Mouse (Mus musculus): ENCODE measurements around the gene Slx1b. TPM values are rescaled to one million over a fixed set of nuclear protein-coding genes. Genes with fewer than 3 reads are reported as not detected.
A peak's percentile ranks its signal among the peaks of the same experiment; 100 is the strongest.
"Not testable (repeated sequence)": the region's sequence is repeated elsewhere in the genome, so short reads cannot be mapped to it uniquely, and the experiment has no call there.

Slx1b gene
- total RNA-seq, 2 experiments from 2014 or later: 2.7 to 3.3 TPM

DNA sequence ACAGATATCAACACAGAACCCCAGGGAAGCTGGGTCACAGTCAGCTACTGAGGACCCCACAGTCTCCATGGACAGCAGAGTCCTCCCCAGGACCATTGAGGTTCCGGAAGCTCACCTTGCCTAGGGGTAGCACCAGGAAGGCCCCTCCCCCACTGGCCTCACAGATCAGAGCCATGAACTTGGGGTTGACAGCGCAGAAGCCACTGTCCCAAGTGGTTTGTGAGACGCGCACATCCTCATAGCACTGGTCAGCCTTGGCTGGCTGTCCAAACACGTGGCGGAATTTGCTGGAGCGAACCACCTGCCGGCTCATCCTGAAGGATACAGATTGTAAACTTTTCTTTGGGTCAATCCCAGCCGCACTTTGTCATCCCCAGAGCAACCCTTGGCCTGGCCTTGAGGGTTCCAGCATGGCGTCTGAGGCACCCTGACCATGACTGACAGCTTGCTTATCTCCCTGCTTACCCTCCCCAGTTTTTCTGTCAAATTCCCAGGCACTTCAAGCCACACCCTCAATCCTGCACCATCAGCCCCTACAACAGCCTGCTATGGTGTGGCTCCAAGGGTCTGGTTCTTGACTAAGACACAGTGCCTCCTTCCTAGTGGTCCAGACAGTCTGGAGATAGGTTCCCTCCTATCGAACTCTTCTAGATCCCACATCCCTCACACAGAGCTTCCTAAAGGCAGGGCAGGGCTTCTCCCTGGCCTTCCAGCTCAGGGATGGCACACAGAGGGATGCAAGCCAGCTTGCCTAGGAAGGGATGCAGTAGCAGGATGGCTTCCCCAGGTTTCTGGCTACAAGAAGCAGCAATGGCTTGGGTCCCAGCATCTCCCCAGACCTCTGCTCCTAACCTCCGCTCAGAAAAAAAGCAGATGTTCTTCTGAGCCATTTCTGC is 7.5 kb upstream of the Slx1b start:
- DNase-seq: no peak

DNA sequence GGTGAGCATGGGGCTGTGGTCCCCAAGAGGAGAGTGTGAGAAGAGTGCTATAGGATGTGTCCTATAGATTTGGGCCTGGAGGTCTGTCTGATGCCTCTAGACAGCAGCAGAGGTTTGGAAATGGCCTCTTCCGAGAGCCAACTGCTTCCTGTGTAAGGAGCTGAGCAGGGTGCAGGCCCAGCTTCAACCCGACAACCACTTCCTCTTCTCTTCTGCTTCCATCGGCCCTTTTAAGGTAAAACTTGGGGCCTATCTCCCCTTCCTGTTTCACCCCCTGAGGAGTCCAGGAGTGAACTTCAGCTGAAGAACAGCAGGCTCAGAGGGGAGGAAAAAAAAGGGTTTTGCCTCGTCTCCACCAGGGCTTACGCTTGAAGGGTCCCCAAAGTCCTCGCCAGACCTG is 6.8 kb upstream of the Slx1b start:
- DNase-seq: peak; percentile 23

DNA sequence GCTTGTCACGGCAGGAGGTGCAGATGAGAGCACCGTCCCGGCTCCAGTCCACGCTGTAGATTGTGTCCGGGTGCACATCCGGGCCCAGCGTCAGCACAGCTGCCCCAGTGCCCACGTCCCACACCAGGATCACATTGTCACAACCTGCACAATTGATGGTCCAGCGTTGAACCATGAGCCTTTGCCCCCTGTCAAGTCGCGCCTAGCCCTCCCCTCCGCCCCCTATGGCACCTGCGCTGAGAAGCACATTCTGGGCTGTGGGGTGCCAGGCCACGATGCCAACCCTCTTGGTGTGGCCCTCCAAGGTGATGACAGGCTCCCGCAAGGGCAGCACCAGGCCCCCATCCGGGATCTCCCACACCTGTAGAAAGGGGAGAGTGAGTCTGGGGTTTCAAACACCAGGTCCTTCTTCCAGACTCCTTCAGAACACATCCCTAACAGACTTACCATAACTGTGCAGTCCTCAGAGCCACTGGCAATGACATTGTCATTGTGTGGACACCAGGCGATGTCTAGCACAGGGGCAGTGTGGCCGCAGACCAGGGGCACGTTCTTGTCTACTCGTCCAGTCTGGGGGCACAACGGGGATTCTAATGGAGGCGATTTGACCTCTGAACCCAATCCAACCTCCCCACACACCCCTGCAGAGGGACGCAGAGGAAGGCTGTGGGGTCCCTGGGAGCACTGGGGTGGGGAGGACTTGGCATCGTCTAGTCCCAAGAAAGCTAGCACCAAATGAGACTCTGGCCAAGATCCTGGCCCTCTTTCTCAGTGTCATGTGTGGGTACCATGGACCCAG is 6.2 kb upstream of the Slx1b start:
- DNase-seq: no peak

DNA sequence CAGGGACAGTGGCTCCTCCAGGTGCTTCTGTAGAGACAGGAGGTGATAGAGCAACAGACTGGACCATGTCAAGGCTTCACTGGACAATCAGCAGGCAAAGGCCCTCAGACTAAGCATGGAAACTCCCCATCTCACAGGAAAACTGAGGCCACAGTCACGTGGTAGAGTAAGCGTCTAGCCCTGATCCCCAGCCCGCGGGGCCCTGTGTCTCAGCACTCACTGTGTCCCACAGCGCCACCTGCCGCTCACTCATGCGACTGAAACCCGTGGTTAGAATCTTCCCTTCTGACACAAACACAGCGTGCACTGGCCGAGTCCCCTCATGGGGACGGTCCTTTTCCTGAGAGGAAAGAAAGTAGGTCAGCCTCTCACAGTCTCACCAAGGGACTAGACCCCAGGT is 5.5 kb upstream of the Slx1b start:
- peak; percentile 75 for DNase-seq

DNA sequence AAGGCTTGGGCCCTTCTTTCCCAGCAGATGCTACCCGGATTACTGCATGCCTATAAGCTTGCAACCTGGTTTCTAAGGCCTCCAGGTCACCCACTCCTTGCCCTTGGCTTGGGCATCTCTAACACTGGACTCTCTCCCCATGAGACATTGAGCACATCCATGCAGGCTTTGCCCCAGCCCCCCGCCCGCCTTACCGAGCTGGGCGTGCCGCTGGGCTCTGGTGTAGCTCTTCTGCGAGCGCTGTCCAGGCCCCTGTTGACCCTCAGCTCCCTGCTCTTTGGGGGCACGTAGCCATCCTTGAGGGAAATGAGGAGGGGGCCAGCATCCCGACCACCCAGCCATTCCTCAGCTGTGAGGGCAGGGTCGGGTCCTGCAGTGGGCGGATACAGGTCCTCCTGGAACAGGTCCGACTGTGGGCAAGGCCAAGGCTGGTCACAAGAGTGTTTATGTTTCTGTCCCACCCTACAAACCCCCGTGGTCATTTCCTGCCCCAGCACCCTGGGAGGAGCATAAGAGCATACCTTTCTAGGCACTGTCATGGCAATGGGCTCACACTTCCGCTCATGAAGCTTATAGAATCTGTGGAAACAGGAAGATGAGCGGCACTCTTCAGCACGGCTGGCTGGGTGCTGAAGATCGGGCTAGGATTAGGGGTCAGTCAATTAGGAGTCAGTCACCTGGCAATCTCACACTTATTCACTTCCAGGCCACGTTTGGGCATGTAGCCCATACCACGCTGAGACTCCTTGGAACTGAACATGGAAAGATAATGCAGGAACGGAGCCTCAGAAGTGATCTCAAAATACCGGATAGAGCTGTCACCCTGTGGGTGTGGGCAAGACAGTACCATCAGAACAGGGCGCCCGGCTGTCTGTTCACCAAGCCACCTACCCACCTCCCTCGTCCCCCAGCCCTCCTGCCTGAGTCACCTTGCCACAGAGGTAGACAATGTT is 4.8 kb upstream of the Slx1b start:
- DNase-seq: no peak

DNA sequence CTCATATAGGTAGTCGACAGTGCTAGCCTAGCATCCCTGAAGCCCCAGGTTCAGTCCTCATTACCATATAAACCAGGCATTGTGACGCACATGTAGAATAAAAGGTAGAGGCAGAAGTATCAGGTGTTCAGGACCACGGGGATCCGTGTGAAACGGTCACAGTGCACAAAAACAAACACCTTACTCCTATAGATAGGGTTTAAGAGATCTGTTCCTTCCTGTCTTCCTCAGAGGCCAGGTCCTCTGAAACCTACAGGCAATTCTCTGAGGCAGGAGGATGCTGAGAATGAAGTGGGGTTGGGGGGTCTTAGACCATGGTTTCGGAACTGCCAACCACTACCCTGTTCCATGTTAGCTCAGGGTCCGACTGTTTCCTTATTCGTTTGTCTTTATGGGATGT is 2.3 kb upstream of the Slx1b start:
- no peak for DNase-seq

DNA sequence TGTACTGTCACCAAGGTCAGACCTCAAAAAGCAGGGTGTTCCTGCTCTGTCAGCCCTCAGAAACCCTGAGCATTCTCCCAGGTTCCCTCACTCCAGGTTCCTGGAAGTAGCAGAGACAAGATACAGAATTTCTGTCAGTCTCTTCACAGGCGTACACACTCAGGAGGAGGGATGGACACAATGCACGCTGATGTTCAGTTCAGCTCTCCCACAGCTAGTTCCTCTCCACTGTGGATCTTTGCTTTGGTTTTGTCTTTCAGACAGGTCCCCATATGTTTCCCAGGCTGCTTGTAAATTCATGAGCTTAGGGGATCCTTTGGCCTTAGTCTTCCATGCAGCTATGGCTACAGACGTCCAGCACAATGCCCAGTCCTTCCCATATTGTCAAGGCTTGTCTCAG is 1.3 kb upstream of the Slx1b start:
- DNase-seq: no peak

DNA sequence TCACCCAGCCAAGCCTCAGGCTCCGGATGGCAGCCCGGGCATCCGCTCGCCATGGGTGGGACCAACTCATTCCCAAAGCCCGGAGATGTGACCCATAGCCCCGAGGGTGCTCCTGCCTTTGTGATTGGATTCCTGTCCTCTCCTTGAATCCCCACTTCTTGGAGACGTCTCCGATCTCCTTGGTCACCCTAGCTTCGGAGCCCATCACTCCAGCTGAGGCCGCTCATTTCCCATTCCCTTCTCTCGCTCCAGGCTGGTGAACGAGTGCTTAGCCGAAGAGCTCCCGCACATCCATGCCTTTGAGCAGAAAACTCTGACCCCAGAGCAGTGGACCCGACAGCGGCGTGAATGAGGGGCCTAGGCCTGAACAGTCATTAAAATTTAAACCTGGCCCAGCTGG is 719 bp upstream of the Slx1b start:
- no peak for DNase-seq

DNA sequence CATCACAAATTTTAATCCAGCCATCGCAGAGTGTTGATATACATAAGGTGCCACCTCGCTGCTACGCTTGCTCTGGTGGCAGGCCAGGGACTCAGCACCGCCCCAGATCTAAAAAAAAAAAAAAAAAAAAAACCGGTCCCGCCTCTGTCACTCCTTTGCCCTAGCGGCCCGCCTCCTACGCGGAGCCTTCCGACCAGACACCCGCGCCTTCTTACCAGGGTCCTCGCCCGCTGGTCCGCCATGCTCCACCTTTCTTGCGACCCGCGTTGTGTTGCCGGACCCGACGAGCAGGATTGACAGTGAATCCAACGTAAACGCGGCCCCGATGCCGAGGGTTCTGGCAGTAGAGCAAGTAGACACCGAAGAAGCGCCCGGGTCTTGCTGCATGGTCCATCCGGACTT is 373 bp downstream of the Slx1b start, which contains the start of gene Bola2:
Gene Bola2 (plus strand): TSS at position 192 of the 402 bp plus-strand sequence.
- peak; percentile 71 for DNase-seq

DNA sequence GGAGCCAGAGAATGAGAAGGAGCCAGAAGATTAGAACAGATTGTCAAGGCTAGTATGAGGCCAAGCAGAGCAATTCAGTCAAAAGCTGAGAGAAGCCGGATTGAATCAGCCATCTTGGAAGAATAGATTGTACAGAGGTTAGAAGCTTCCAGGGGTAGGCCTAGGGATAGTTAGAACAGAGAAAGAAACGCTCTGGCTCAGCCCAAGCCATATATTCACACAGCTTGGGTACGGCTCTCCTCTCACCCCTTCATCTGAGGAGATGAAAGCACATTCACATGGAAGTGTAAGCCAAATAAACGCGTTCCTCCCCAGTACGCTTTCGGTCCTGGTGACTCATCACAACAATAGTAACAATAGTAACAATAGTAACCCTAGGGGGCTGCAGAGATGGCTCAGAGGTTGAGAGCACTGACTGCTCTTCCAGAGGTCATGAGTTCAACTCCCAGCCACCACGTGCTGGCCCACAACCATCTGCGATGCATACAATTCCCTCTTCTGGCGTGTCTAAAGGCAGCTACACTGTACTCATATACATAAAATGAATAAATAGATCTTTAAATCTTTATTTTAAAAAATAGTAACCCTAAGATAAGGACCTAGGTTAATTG is 1.0 kb downstream of the Slx1b start:
- DNase-seq: no peak

DNA sequence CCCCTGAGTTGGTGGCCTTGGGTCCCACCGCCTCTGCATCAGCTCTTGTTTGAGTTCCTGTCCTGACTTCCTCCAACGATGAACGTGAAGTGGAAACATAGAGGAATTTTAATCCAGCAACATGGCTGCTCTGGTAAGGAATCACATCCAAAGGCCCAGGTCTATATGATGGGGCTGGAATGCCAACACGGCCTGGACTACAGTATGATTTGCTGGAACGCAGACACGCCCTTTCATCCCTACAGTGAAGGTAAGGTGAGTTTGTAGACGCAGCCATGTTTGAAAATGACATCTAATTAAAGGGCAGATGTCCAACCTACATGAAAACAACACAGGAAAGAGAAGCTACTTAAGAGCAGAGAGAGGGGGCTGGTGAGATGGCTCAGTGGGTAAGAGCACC is 1.8 kb downstream of the Slx1b start:
- DNase-seq: no peak

DNA sequence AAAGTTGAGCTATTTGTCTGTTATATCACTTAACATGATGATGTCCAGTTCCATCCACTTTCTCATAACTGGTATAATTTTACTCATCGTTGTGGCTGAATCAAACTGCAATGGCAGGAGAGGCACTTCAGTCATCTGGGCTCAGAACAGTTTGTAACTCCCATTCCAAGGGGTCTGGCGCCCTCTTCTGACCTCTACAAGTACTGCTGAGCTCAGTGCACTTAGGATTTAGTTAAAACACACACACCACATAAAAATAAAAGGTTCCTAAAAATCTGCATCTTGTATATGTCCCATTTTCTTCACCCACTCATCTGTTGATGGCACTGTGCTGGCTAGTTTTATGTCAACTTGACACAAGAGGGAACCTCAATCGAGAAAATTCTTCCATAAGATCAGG is 2.3 kb downstream of the Slx1b start:
- peak; percentile 66 for DNase-seq

DNA sequence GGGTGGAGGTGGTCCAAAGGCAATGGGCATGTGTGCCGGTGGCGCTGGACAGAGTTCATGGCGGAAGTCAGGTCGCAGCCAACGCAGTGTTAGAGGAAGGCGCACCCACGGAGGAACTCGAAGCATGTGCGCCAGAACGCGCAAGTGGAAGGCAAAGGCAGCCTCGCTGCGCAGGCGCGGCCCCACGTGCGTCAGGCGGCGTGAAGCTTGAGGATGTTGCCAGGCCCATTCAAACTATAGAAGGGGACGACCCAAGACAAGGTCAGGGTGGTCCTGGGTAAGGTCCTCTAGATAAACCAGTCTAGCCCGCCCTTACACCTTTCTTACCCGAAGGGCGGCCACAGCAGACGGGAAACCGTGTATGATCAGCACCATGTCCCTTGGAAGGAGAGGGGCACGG is 3.2 kb downstream of the Slx1b start:
- DNase-seq: no peak

DNA sequence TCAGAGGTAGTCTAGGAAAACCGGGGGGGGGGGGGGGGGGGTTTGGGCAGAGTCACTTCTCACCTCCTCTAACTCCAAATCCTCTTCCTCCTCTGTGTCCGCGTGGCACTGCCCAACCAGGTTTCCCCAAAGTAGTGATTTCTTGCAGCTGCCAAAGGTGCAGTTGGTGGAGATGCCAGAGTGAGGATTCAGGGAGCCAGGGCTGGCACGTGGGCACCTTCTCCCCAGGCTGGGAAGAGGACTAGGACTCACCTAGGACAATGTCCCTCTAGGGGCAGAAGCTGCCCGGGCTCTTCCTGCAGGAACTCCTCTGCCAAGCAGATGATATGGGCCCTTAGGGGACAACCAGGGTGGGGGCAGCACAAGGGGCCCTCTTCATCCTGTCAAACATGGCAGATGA is 3.9 kb downstream of the Slx1b start:
- no peak for DNase-seq

DNA sequence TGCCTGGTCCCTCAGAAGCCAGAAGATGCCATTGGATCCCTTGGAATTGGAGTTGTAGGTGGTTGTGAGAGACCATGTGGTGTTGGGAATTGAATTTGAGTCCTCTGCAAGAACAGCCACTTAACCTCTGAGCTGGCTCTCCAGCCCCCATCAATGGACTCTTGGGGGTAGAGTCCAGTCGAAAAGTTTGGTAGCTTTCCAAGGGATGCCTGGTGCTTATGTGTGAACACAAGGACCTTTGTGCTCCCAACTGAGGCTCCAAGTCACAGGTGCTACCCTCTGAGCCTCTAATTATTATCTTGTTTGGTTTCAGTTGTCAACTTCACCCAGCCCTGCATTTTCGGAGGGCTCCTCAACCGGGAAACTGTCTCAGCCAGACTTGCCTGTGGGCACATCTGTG is 4.8 kb downstream of the Slx1b start:
- DNase-seq: no peak

DNA sequence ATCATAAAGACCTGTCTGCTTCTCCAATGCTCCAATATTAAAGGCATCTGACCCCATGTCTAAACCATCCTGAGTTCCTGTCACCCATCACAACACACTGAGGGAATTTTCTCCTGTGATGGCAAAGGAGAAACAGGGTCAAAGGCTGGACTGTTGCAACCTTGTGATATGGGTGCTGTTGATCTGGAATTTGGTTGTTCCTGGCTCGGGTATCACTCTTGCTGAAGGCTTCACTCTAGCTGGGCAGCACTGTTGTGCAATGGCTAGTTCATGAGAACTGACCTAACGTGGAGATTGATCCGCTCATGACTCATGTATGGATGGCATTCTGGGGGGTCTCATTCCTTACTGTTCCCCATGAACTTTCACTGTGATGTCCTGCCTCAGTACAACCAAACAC is 6.6 kb downstream of the Slx1b start:
- no peak for DNase-seq

DNA sequence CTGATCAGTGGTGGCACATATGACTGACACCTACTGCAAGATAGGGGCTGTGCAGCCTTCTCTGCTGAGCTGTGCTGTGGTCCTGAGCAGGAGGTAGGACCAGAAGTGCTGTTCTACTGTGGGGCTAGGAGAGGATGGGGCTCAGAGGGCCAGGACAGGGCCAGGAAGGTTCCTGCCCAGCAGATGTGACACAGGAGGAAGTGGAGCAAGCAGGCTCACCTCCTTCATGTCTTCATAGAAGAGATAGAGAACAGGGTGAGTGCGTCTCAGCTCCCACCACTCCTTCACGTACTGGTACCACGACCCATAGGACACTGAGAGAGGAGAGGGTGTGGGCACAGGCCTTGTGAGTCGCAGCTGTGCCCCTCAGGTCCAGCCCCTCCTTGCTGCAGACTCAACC is 7.4 kb downstream of the Slx1b start:
- not testable (repeated sequence) for DNase-seq

DNA sequence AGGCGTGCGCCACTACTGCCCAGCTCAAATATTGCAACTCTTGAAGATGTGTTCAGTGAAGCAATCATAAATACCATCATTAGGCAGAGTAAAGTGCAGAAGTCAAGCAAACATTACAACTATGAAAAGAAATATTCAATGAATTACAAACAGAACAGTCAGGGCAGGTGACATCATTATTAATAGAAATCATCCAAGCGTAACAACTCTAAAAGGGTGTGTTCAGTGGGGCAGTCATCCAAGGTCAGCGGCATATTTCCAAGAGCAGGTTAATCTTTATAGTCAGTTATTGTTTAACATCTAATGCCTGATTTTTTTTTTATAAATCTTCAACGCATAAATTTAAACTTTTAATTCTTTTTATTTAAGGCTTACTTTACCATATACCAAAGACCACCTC is 14.4 kb downstream of the Slx1b start:
- no peak for DNase-seq

DNA sequence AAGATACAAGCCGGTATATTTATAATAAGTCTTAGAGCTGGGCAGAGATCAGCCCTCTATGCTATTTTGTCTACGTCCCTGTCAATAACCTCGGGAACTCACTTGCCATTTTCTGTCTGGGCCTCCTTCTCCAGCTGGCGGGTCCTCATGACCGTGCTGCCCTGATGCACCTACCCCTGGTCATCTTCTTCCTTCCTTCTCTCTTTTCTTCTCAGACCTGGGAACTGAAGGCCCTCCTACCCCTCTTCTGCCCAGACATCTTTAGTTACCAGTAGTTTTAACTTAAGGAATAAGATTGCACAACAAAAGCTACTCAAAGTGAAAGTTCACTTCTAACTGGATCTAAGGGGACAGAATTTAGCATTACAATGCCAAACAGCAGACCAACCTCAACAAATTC is 15.9 kb downstream of the Slx1b start:
- no peak for DNase-seq

DNA sequence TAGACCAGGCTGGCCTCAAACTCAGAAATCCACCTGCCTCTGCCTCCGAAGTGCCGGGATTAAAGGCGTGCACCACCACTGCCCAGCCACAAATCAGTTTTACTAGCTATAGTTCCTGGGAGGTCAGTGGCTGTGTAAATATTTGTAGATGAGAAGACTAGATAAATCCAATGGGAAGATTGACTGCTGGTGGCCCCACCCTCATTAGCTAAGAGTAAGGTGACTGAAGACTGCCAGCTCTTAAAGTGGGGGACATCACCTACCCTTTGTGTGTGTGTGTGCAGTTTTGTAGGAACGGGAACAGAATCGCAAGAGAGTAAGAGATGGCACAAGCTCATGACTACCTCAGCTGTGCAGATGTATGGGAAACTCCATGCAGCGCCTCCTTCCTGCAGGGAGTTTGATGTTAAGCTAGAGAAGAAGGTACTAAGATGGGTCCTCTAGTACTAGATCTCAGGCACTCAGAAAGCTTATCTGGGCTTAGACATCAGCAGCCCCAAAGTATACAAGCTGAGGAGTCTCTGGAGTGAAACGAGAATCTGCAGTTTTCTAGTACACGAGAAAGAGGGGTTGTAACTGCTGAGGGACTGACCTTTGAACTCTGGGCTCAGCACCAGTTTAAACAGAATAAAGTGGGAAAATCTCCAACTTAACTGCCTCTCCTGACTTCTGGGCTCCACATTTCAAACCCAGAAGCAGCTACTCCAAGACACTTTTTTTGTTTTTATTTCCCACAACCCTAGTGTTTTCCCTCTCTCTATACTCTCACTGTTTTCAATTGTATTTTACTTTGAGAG is 16.8 kb downstream of the Slx1b start:
- no peak for DNase-seq

DNA sequence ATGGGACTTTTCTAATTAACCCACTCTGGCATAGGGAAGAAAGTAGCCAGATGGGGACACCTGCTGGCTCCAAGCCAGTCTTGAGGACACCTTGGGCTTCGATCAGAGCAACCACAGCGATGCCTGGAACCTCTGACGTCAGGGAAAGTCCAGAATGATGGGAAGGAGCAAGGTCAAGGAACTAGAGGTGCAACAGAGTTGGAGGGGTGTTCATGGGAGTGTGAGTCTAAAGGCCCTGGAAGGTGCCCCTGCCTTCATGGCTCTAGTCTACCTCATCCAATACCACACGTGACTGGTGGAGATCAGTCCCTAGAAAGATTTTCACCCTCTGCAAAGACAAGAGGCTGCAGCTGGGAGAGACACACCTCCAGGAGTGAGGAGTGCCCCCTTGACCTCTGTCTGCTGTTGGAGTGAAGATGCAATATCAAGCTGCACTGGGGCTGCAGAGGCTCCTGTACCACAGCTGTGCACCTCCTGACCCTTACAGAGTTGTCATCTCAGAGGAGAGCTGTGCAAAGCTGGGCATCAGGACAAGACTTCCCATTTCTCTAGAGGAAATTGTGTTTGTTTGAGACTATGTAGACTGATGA is 18.9 kb downstream of the Slx1b start:
- no peak for DNase-seq
